Mouse (Mus musculus): ENCODE measurements around the gene Hoxd12.

Gene Hoxd12

DNA sequence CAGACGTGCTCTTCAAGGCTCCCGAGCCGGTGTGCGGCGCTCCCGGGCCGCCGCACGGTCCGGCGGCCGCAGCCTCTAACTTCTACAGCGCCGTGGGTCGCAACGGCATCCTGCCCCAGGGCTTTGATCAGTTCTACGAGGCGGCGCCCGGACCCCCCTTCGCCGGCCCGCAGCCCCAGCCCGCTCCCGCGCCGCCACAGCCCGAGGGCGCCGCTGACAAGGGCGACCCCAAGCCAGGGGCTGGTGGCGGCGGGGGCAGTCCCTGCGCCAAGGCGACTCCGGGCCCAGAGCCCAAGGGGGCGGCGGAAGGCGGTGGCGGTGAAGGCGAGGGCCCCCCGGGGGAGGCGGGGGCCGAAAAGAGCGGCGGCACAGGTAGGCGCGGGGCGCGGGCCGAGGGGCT lies 8.0 kb downstream of the Hoxd12 start:
- DNase-seq = no peak

GRCm38 (mm10) chr2:74683471-74683951 lies 8.7 kb downstream of the Hoxd12 start:
- DNase-seq = no peak

GRCm38 (mm10) chr2:74684106-74684505 lies 9.3 kb downstream of the Hoxd12 start:
- DNase-seq = no peak

- DNase-seq = no peak
These were observed 10.3 kb downstream of the Hoxd12 start for GRCm38 (mm10) chr2:74685059-74685603.

DNA sequence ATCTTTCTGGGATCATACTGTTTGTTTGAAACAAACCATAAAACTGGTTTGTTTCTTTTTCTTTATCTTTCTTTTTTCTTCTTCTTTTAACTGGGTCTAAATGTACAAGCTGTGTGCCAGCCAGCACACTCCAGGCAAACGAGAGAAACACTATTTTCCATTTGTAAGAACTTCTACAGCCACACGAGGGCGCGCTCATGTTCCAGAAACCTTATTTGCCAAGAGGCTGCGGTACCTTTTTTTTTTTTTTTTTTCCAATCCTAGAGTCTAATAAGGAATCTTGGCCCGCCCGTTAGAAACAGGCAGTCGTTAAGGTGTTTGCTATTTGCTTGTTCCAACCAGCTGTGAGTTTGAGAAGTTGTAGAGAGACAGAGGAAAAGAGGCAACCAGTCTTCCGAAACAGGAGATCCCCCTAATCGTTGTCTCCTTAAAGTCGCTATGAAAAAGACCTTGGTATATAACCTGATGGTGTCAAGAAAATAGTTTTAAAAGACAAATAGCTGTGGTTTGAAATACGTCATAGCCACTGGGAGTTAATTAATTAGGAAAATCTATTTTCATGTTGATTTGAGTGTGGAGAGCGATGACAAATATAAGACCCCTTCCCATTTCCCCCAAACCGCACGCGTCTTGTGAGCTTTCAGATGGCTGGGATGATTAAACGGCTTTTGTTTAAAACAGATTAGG lies 11.6 kb downstream of the Hoxd12 start:
- peak; percentile 68 for DNase-seq

DNA sequence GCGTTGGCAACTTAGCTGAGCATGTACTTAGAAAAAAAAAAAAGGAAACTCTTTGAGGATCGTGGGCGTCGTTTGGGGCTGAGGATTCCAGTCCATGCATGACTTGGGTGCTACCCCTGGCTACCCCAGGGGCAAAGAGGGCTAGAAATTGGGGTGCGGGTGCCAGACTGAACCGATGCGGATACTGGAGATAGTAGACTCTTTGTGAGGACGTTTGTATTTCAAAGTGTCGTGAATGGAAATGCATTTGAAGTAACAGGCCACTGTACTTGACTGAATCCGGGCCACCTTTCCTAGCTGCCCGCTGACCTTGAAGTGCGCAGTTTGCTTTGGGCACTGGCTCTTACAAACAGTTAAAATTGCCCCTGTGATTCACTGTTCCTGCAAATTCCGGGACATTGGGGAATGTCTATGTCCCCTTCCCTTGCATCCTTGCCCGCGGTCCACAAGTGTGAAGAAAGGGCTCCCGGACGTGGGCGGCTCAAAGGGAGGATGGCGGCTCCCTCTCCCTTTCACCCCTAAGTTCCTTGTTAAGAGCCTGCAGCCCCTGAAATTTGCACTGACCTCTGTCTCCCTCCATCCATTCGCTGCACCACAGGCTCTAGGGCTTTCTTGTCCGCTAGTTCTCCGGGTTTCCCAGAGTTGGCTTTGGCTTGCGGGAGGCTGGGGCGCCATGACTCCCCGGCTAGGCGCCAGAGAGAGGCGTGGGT lies 12.3 kb downstream of the Hoxd12 start:
- DNase-seq = peak; percentile 22

GRCm38 (mm10) chr2:74687698-74688555 lies 13.1 kb downstream of the Hoxd12 start:
- DNase-seq = no peak

DNA sequence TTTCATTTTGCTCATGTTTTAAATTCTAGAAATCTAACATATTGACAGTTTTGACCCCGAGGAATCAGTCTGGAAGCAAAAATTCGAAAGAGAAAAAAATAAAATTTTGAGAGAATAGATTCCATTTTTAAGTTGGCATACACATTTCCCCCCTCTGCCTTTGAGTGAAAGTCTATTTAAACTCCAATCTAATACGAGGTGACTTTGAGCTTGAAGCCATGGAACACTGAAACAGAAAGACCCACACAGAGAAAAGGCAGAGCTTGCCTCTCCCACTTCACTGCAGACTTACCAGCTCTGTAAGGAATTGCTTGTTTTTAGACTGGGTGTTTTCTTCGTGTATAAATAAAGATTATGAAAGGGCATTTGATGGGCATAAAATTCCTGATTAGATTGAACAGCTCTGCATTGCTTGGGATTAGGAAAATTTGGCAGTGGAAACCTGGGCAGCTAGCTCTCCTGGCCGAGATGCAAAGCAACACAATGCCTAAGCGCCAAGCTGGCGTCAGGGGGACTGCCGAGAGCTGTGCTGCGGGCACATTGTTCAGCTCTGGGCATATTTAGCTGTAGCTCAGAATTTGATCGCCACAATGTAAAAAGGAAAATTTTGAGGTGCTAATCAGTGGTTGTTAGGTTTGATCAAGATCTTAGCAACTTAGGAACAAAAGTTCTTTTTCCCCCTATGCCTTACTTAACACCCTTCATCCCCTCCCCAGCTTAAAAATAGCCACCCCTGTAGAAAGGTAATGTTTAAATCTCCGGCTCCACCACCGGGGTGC lies 14.2 kb downstream of the Hoxd12 start:
- no peak for DNase-seq

DNA sequence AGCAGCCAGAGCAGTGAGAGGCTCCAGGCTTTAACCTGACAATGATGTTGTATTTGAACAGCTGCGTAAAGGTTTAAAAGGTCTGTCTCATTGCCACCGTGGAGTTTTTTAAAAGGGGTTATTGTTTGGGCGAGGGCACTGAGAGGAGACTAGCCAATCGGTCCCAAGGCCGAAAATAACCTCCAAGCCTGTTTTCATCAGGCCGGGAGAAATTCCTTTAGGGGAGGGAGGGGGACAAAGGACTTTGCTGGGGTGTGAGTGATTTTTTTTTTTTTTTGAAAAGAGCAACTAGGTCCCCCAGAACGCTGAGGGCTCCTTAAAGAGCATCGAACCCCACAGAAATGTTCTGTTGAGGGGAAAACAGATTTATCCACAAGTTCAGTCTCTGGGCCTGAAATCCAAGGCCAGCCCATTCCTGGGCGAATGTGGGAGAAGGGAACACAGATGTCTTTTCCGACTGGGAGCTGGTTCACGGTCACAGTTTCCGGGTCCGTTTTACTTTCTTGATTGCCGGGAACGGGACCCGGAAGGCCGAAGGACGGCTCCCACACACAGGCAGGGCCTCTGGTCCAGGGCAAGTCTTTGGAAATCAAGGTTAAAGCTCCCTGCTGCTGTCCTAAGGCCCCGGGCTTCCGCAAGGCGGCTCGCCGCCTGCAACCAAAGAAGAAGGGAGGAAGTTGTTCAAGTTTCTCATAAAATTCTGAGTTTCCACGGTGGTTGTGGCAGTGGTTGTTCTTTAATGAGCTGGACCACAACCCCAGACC lies 14.9 kb downstream of the Hoxd12 start:
- DNase-seq = no peak

- DNase-seq = no peak
These were observed 15.5 kb downstream of the Hoxd12 start for GRCm38 (mm10) chr2:74690338-74690716.

DNA sequence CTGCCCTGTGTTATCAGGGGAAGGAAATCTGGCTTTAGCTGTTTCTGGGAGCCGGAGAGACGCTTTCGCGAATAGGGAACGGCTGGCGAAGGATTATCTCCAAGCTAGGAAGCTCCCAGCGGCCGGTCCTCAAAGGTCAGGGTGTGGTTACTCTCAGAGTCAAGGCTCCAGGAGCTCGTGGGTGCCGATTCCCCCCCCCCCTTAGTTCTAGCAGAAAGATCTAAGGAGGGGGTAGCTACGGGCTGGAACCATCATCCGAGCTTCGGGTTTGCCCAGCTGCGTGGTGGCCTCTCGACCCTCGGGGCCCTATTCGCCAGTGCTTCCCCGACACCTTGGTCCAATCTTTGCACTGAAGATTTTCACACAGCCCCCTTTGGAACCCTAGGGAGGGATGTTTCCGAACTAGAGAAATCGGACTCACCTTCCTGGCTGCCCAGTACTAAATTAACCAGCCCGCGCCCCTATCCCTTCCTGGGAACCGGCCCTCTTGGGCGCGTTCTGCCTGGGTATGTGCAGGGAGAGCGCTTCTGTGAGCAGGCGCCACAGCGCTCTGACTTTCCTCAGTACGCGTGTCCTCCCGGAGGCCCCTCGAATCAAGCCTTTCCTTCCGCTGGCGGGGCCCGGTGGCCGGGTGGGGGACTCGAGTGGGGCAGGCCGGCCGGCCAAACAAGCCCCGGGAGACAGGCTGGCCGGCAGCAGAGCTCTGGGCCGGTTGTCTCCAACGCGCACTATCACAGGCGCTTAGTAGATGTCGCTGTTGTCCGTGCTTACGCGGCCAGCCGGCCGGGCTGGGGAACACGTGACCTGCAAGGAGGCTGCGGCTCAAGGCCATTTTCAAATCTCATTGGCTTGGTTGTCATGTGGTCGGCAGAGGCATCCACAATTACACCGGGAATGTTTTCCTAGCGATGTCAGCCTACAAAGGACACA lies 16.5 kb downstream of the Hoxd12 start, which contains the start of gene Hoxd10:
Hoxd10 (plus strand) TSS at position 903 of the 930 bp plus-strand sequence.
- DNase-seq = peak; percentile 14

DNA sequence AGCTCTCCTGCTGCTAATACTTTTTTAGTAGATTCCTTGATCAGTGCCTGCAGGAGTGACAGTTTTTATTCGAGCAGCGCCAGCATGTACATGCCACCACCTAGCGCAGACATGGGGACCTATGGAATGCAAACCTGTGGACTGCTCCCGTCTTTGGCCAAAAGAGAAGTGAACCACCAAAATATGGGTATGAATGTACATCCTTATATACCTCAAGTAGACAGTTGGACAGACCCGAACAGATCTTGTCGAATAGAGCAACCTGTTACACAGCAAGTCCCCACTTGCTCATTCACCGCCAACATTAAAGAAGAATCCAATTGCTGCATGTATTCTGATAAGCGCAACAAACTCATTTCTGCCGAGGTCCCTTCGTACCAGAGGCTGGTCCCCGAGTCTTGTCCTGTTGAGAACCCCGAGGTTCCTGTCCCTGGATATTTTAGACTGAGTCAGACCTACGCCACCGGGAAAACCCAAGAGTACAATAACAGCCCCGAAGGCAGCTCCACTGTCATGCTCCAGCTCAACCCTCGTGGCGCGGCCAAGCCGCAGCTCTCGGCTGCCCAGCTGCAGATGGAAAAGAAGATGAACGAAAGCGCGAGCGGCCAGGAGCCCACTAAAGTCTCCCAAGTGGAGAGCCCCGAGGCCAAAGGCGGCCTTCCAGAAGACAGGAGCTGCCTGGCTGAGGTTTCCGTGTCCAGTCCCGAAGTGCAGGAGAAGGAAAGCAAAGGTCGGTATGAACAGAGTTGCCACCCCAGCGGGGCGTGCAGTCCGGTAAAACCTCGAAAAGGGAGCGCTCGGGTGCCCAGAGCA lies 17.4 kb downstream of the Hoxd12 start:
- no peak for DNase-seq

DNA sequence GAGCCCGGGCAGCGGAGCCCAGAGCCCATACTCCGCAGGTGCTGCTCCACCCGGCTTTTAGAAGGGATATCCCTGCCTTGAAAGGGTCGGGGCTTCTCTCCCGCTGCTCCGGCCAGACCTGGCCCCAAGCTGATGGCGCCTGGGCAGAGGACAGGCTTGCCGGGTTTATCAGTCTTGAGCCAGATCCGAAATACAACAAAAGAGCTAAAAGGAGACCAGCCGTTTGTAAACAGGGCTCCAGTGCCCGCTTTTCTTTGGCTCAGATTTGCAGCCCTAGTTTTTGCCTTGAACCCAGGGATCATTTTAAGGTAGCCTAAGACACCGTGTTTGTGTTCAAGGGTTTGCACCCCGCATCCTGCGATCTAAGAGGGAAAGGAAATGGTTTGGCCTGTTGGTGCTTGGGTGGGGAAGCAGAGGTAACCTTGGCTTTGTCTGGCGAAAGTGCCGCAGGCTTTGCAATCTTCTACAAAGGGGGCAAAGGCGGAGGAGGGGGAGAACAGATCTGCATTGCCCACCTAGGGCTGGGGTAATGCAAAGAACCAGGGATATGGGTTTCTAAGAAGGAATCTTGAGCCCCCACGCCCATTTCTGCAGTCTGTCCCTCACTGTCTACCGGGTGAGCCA lies 18.1 kb downstream of the Hoxd12 start:
- no peak for DNase-seq

GRCm38 (mm10) chr2:74693432-74693827 lies 18.6 kb downstream of the Hoxd12 start:
- DNase-seq = no peak

DNA sequence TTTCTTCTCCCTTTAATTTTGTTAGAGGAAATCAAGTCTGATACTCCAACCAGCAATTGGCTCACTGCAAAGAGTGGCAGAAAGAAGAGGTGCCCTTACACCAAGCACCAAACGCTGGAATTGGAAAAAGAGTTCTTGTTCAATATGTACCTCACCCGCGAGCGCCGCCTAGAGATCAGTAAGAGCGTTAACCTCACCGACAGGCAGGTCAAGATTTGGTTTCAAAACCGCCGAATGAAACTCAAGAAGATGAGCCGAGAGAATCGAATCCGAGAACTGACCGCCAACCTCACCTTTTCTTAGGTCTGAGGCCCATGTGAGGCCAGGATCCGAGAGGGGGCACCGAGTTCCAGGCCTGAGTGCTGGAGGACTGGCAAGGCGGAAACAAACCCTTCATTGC lies 19.3 kb downstream of the Hoxd12 start:
- DNase-seq = peak; percentile 57

GRCm38 (mm10) chr2:74695383-74695782 lies 20.6 kb downstream of the Hoxd12 start:
- no peak for DNase-seq

DNA sequence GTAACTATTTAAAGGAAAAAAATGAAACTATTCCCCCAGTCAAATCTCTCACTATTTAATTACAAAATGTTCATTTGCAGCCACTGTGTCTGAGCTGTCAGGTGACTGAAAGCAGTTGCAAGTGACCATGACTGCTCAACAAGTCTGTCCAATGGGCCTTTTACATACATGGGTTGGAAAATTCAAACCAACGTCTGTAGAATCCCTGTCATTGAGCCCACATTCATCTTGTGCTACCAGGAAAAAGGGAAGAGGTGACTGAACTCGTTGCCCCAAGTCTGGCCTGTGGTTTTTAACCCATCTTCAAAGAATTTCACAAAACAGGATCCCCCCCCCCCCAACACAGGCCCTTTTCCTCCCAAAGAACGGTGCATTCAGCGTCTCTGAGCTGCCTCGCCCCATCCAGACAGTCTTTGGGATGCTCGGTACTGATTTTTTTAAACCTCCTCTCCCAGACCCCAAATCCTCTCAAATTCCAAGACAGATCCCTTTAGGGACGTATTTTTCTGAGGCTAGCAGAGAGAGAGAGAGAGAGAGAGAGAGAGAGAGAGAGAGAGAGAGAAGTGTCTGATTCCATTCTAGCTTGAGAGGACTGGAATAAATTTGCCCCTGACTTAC lies 21.1 kb downstream of the Hoxd12 start:
- no peak for DNase-seq
